Mouse (Mus musculus): ENCODE results near the gene Bahcc1. TPM values are rescaled to one million over a fixed set of nuclear protein-coding genes. Genes with fewer than 3 reads are reported as not detected.

Gene Bahcc1
- polyA plus RNA-seq, 1 experiment from 2014 or later = 4.4 TPM

Small RNA genes lying within 50 kb of the gene (microRNA-seq; reads per million reads assigned to microRNA genes)
- gene Gm47297 = not detected

Other genes with a start within 250 kb of the Bahcc1 start
- 0.33 and 0.55 TPM in 2 replicates for gene Aatk, start 185.8 kb upstream of the Bahcc1 start, polyA plus RNA-seq (2015; fragmentation: Nextera tagmentation; extraction: Ambion mirVana)
- gene Cep131, start 146.1 kb upstream of the Bahcc1 start, polyA plus RNA-seq (2015; fragmentation: Nextera tagmentation; extraction: Ambion mirVana) = 13.4 and 13.8 TPM in 2 replicates
- 13.0 and 13.5 TPM in 2 replicates for gene Tepsin, start 134.2 kb upstream of the Bahcc1 start, polyA plus RNA-seq (2015; fragmentation: Nextera tagmentation; extraction: Ambion mirVana)
- gene Ndufaf8, start 134.0 kb upstream of the Bahcc1 start, polyA plus RNA-seq (2015; fragmentation: Nextera tagmentation; extraction: Ambion mirVana) = 81.1 and 95.7 TPM in 2 replicates
- 83.7 and 88.0 TPM in 2 replicates for gene Slc38a10, start 81.6 kb upstream of the Bahcc1 start, polyA plus RNA-seq (2015; fragmentation: Nextera tagmentation; extraction: Ambion mirVana)
- gene Actg1, start 115.6 kb downstream of the Bahcc1 start, polyA plus RNA-seq (2015; fragmentation: Nextera tagmentation; extraction: Ambion mirVana) = 1,234 and 1,290 TPM in 2 replicates
- gene Fscn2, start 128.6 kb downstream of the Bahcc1 start, polyA plus RNA-seq (2015; fragmentation: Nextera tagmentation; extraction: Ambion mirVana) = 0.31 and 0.50 TPM in 2 replicates
- gene Faap100, start 145.8 kb downstream of the Bahcc1 start, polyA plus RNA-seq (2015; fragmentation: Nextera tagmentation; extraction: Ambion mirVana) = 29.1 and 33.5 TPM in 2 replicates
- 28.2 and 28.3 TPM in 2 replicates for gene Nploc4, start 204.8 kb downstream of the Bahcc1 start, polyA plus RNA-seq (2015; fragmentation: Nextera tagmentation; extraction: Ambion mirVana)
- gene Tspan10, start 209.7 kb downstream of the Bahcc1 start, polyA plus RNA-seq (2015; fragmentation: Nextera tagmentation; extraction: Ambion mirVana) = not detected in 2 replicates
- gene Pde6g, start 220.6 kb downstream of the Bahcc1 start, polyA plus RNA-seq (2015; fragmentation: Nextera tagmentation; extraction: Ambion mirVana) = not detected in 2 replicates
- gene Oxld1, start 225.1 kb downstream of the Bahcc1 start, polyA plus RNA-seq (2015; fragmentation: Nextera tagmentation; extraction: Ambion mirVana) = 14.2 and 16.6 TPM in 2 replicates
- 19.1 and 21.1 TPM in 2 replicates for gene Ccdc137, start 225.2 kb downstream of the Bahcc1 start, polyA plus RNA-seq (2015; fragmentation: Nextera tagmentation; extraction: Ambion mirVana)
- gene Arl16, start 234.7 kb downstream of the Bahcc1 start, polyA plus RNA-seq (2015; fragmentation: Nextera tagmentation; extraction: Ambion mirVana) = 36.4 and 39.3 TPM in 2 replicates